Mouse (Mus musculus) brown adipose tissue, adult 24 weeks (tissue): ENCODE results near the gene A930033H14Rik. TPM values are rescaled to one million over a fixed set of nuclear protein-coding genes. Genes with fewer than 3 reads are reported as not detected.

Experiments
- H3K27ac ChIP-seq: fragments of 200-500 bp; replicated peaks from 2 replicates; pipeline ENCODE4 v1.5.1; 2012; ENCODE audit warnings: low read depth, mild to moderate bottlenecking, low read length
- H3K4me1 ChIP-seq: fragments of 200-500 bp; 2 replicates; pipeline ENCODE4 v1.6.1; 2012; ENCODE audit warnings: low read length, mixed read lengths; ENCODE audit not compliant: control insufficient read depth, insufficient read depth, insufficient read length
- H3K4me3 ChIP-seq: fragments of 200-500 bp; 2 replicates; pipeline ENCODE4 v1.5.1; 2012; ENCODE audit warnings: low read depth, mild to moderate bottlenecking, low read length, moderate library complexity; ENCODE audit not compliant: insufficient read depth
- polyA plus RNA-seq: library from polyadenylated mRNA; stranded (reverse); fragments of >200 nt; gene quantifications from 2 replicates; pipeline ENCODE4 v1.2.4, GENCODE M21; 2012; ENCODE audit not compliant: missing spikeins, insufficient read depth, insufficient read length

A930033H14Rik gene
- polyA plus RNA-seq, 1 experiment, result 1.4 TPM

DNA sequence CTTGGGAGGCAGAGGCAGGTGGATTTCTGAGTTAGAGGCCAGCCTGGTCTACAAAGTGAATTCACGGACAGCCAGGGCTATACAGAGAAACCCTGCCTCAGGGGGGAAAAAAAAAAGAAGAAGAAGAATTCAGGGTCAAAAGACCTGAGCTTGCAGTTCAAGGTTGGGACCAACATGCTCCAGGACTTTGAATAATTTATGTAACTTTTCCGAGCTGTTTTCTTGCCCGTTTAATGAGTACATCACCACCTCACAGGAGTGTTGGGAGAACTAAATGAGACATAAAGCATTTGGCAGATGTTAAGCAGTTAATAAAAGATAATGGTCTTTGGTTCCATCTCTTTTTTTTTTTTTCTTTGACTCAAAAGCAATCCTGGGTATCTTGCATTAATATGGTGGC lies 51.4 kb downstream of the A930033H14Rik start:
- Histone ChIP-seq H3K4me1 (no peaks in the 10 kb centered on the region), H3K27ac (no peak overlapping the region), H3K4me3 (no peak overlapping the region)

GRCm38 (mm10) chr10:69160877-69161276 lies 52.0 kb downstream of the A930033H14Rik start:
- H3K4me3 ChIP-seq, result no peak overlapping the region
- no peak overlapping the region for H3K27ac ChIP-seq
- no peaks in the 10 kb centered on the region for H3K4me1 ChIP-seq

Other genes starting within 250 kb of the A930033H14Rik start
- gene Rhobtb1, start 61.7 kb downstream of the A930033H14Rik start, polyA plus RNA-seq, result 4.5 and 4.8 TPM in 2 replicates
- 1.7 TPM in 1 of 2 replicates, not detected in the other for gene Cdk1, start 139.8 kb upstream of the A930033H14Rik start, polyA plus RNA-seq
- gene Ank3, start 185.7 kb upstream of the A930033H14Rik start, polyA plus RNA-seq, result 1.5 and 6.5 TPM in 2 replicates